Comparison of ENCODE assay signal across 11 mouse cellular contexts in genomic region chr11:85644748-85645060, GRCm38 (mm10).
A peak's percentile ranks its signal among the peaks of the same experiment; 100 is the strongest.
DNase-seq lines count a peak whose midpoint lies in the region; ATAC-seq and TF ChIP-seq lines count a peak whose summit lies in the region.
"Had no signal": no experiment of that assay in that cellular context is flagged by ENCODE, and none has a peak within 500 bp of the region (broad histone marks: within the 10 kb centered on the region; RNA-seq: fewer than 3 reads in every experiment).

No protein-coding gene starts in this region.

- no peaks in the 10 kb centered on the region for H3K9me3 ChIP-seq in heart, embryonic 14.5 days (ENCODE audit: control insufficient read depth, low read length)
- no peaks in the 10 kb centered on the region for H3K9me3 ChIP-seq in CH12.LX (replicated peaks; ENCODE audit: low read length)
- H3K9me3 ChIP-seq in embryonic facial prominence, embryonic 15.5 days (replicated peaks) = no peaks in the 10 kb centered on the region
- no peaks in the 10 kb centered on the region for H3K9me3 ChIP-seq in liver, embryonic 16.5 days (replicated peaks; ENCODE audit: control insufficient read depth, low read length)

- no peak for DNase-seq in heart, adult 18-20 months
- DNase-seq in CH12.LX (ENCODE audit: extremely low read depth) = peak; percentile 35
- DNase-seq in right cerebral cortex, postnatal 14 days = no peak
- DNase-seq in thymus, postnatal 14 days = no peak
- DNase-seq in layer of hippocampus, adult 9-11 months = no peak
- DNase-seq: lung, postnatal 14 days had no signal

- no peak overlapping the region for H3K4me3 ChIP-seq in heart, embryonic 14.5 days (ENCODE audit: control insufficient read depth in 1 of 2, insufficient read depth in 1 of 2, low read depth in 1 of 2, low read length in 2 of 2)
- no peak overlapping the region for H3K4me3 ChIP-seq in CH12.LX (replicated peaks in 1 of 3; ENCODE audit: low read depth in 2 of 3, low read length in 2 of 3, poor library complexity in 1 of 3)
- H3K4me3 ChIP-seq in embryonic facial prominence, embryonic 15.5 days (replicated peaks) = no peak overlapping the region
- no peak overlapping the region for H3K4me3 ChIP-seq in liver, embryonic 16.5 days (ENCODE audit: low read depth, low read length)
- H3K4me3 ChIP-seq: myocyte had no signal

- dilution Hi-C loops in CH12.LX (cut with MboI; ENCODE audit: extremely low pct_ligation_motif_present, extremely low pct_unique_long_range_greater_than_20kb, low sequenced_read_pairs) = no loop called here

- no peak for TF ChIP-seq CTCF in CH12.LX (conservative IDR thresholded peaks at IDR 0.05 in 1 of 2, IDR thresholded peaks at IDR 0.05 in 1 of 2; ENCODE audit: low read depth in 2 of 2, low read length in 2 of 2)

- H3K4me1 ChIP-seq in heart, embryonic 14.5 days (ENCODE audit: control insufficient read depth in 2 of 2, insufficient read depth in 2 of 2, low read length in 2 of 2) = peaks cover 14 to 24% of the 10 kb centered on the region in 2 experiments
- peaks cover 4 to 11% of the 10 kb centered on the region in 2 experiments; a peak in 3 of 4 replicates for H3K4me1 ChIP-seq in CH12.LX (ENCODE audit: control insufficient read depth in 1 of 2, insufficient read depth in 2 of 2)
- H3K4me1 ChIP-seq in embryonic facial prominence, embryonic 15.5 days = peaks cover 21% of the 10 kb centered on the region; the same call in 1 of the 2 replicates
- peaks cover 20% of the 10 kb centered on the region for H3K4me1 ChIP-seq in liver, embryonic 16.5 days (ENCODE audit: control insufficient read depth, low read depth, low read length)

- TF ChIP-seq POLR2A in CH12.LX (IDR thresholded peaks at IDR 0.05; ENCODE audit: low read depth, low read length) = no peak

- H3K79me2 ChIP-seq in CH12.LX (replicated peaks; ENCODE audit: control insufficient read depth, extremely low read depth, insufficient read depth, poor library complexity, severe bottlenecking) = no peaks in the 10 kb centered on the region

- peak overlapping the region; percentile 44 for H3K4me2 ChIP-seq in heart, embryonic 14.5 days (ENCODE audit: low read length)
- no peak overlapping the region for H3K4me2 ChIP-seq in CH12.LX (ENCODE audit: insufficient read depth, low read depth, poor library complexity, severe bottlenecking)
- H3K4me2 ChIP-seq in embryonic facial prominence, embryonic 15.5 days (replicated peaks) = peak overlapping the region; percentile 21; the same call in 1 of the 2 replicates
- H3K4me2 ChIP-seq in liver, embryonic 16.5 days (ENCODE audit: low read depth, low read length) = peak overlapping the region; percentile 44
- H3K4me2 ChIP-seq: hindbrain, embryonic 14.5 days had no signal

- H3K36me3 ChIP-seq in heart, embryonic 14.5 days (ENCODE audit: control insufficient read depth, insufficient read depth, low read length) = no peaks in the 10 kb centered on the region
- H3K36me3 ChIP-seq in CH12.LX (replicated peaks in 1 of 2; ENCODE audit: control insufficient read depth in 1 of 2, insufficient read depth in 1 of 2, low read length in 1 of 2) = no peaks in the 10 kb centered on the region
- H3K36me3 ChIP-seq in embryonic facial prominence, embryonic 15.5 days = no peaks in the 10 kb centered on the region
- no peaks in the 10 kb centered on the region for H3K36me3 ChIP-seq in liver, embryonic 16.5 days (ENCODE audit: control insufficient read depth, insufficient read depth)

- in situ Hi-C loops in CH12.LX (cut with MboI; ENCODE audit: low pct_ligation_motif_present, low pct_unique_long_range_greater_than_20kb, low sequenced_read_pairs) = no loop called here

- no peak for TF ChIP-seq EP300 in CH12.LX (IDR thresholded peaks at IDR 0.05; ENCODE audit: low read length)

- H3K27me3 ChIP-seq in heart, embryonic 14.5 days (ENCODE audit: control insufficient read depth, insufficient read depth, low read length) = no peaks in the 10 kb centered on the region
- no peaks in the 10 kb centered on the region for H3K27me3 ChIP-seq in CH12.LX (replicated peaks)
- no peaks in the 10 kb centered on the region for H3K27me3 ChIP-seq in embryonic facial prominence, embryonic 15.5 days
- H3K27me3 ChIP-seq in liver, embryonic 16.5 days (ENCODE audit: control insufficient read depth, insufficient read depth, low read depth, low read length) = no peaks in the 10 kb centered on the region

- 59% methylated on average over 6 of the region's 6 CpGs for WGBS in heart, embryonic 14.5 days
- 65% methylated on average over 6 of the region's 6 CpGs for WGBS in embryonic facial prominence, embryonic 15.5 days
- 36% methylated on average over 6 of the region's 6 CpGs for WGBS in liver, embryonic 16.5 days (ENCODE audit: insufficient replicate concordance)

- ATAC-seq in heart, embryonic 14.5 days (ENCODE audit: insufficient number of reproducible peaks, insufficient read depth, low FRiP score, low read depth) = no peak
- no peak for ATAC-seq in embryonic facial prominence, embryonic 15.5 days (ENCODE audit: insufficient number of reproducible peaks, low FRiP score, low TSS enrichment, low read depth)
- peak; percentile 66 for ATAC-seq in liver, embryonic 16.5 days (ENCODE audit: low read depth)

- 0 out of 4 replicates have a peak overlapping the region, but pooled peaks of 1 of the 2 experiments have one; percentile 65 for H3K27ac ChIP-seq in heart, embryonic 14.5 days (replicated peaks in 1 of 2; ENCODE audit: control insufficient read depth in 1 of 2, insufficient read depth in 1 of 2, low read depth in 2 of 2, low read length in 2 of 2)
- no peak overlapping the region for H3K27ac ChIP-seq in CH12.LX (ENCODE audit: insufficient read depth, low read depth)
- H3K27ac ChIP-seq in embryonic facial prominence, embryonic 15.5 days (replicated peaks) = peak overlapping the region; percentile 63; the same call in 1 of the 2 replicates
- no peak overlapping the region for H3K27ac ChIP-seq in liver, embryonic 16.5 days (ENCODE audit: low read length)
- H3K27ac ChIP-seq: hindbrain, embryonic 14.5 days had no signal

- H3K9ac ChIP-seq in heart, embryonic 14.5 days (ENCODE audit: low read length) = no peak overlapping the region
- H3K9ac ChIP-seq in CH12.LX (ENCODE audit: insufficient read depth, low read depth) = no peak overlapping the region
- no peak overlapping the region for H3K9ac ChIP-seq in embryonic facial prominence, embryonic 15.5 days
- no peak overlapping the region for H3K9ac ChIP-seq in liver, embryonic 16.5 days (ENCODE audit: low read depth, low read length)
- H3K9ac ChIP-seq: hindbrain, embryonic 14.5 days had no signal

- no peak for TF ChIP-seq RAD21 in CH12.LX (IDR thresholded peaks at IDR 0.05; ENCODE audit: low read depth, low read length)

TF ChIP-seq in CH12.LX, 34 proteins besides CTCF, POLR2A, EP300 and RAD21:
- TF ChIP-seq MAX (IDR thresholded peaks at IDR 0.05; ENCODE audit: low read length) = 0 out of 2 replicates have a peak, but pooled peaks have one; percentile 24
- TF ChIP-seq GABPA (IDR thresholded peaks at IDR 0.05; ENCODE audit: insufficient replicate concordance, low read depth, low read length) = no peak
- no peak for TF ChIP-seq E2F4 (IDR thresholded peaks at IDR 0.05; ENCODE audit: insufficient replicate concordance, low read depth, low read length)
- TF ChIP-seq USF2 (conservative IDR thresholded peaks at IDR 0.05; ENCODE audit: low read depth, low read length) = no peak
- peak; percentile 56; the same call in 1 of the 2 replicates for TF ChIP-seq PAX5 (IDR thresholded peaks at IDR 0.05; ENCODE audit: low read length)
- TF ChIP-seq ELF1 (IDR thresholded peaks at IDR 0.05; ENCODE audit: low read depth, low read length) = peak; percentile 65; the same call in 1 of the 2 replicates
- TF ChIP-seq TCF12 (IDR thresholded peaks at IDR 0.05; ENCODE audit: low read depth, low read length) = no peak
- no peak for TF ChIP-seq ZNF384 (IDR thresholded peaks at IDR 0.05; ENCODE audit: low read depth, low read length)
- TF ChIP-seq KAT2A (IDR thresholded peaks at IDR 0.05; ENCODE audit: insufficient replicate concordance, low read length) = no peak
- TF ChIP-seq BHLHE40 (IDR thresholded peaks at IDR 0.05; ENCODE audit: low read depth, low read length) = no peak
- TF ChIP-seq SMC3 (IDR thresholded peaks at IDR 0.05; ENCODE audit: low read depth, low read length) = no peak
- no peak for TF ChIP-seq CHD2 (IDR thresholded peaks at IDR 0.05; ENCODE audit: low read length)
